Mouse (Mus musculus): ENCODE results near the gene Ptch2. TPM values are rescaled to one million over a fixed set of nuclear protein-coding genes. Genes with fewer than 3 reads are reported as not detected.

Ptch2 gene
- polyA plus RNA-seq, 1 experiment: 1.6 TPM

GRCm38 (mm10) chr4:117146176-117146575 is 50.3 kb downstream of the Ptch2 start:
- WGBS: 42% methylated on average over 15 of the region's 15 CpGs
- no peak for DNase-seq (ENCODE audit: low read depth, low spot score)

GRCm38 (mm10) chr4:117148047-117148713 is 52.3 kb downstream of the Ptch2 start:
- 68% methylated on average over 18 of the region's 18 CpGs for WGBS
- DNase-seq (ENCODE audit: low read depth, low spot score): no peak

GRCm38 (mm10) chr4:117148815-117149214 is 52.9 kb downstream of the Ptch2 start:
- 79% methylated on average over 24 of the region's 24 CpGs for WGBS
- no peak for DNase-seq (ENCODE audit: low read depth, low spot score)

- 70% methylated on average over 6 of the region's 6 CpGs for WGBS
- DNase-seq (ENCODE audit: low read depth, low spot score): no peak
Observed at GRCm38 (mm10) chr4:117149291-117150211, 53.7 kb downstream of the Ptch2 start.

GRCm38 (mm10) chr4:117150212-117150733 is 54.4 kb downstream of the Ptch2 start:
- 81% methylated on average over 6 of the region's 6 CpGs for WGBS

GRCm38 (mm10) chr4:117151416-117151815 is 55.5 kb downstream of the Ptch2 start:
- 50% methylated on average over 1 of the region's 1 CpGs for WGBS
- no peak for DNase-seq (ENCODE audit: low read depth, low spot score)

More at GRCm38 (mm10) chr4:117150212-117150733, 54.4 kb downstream of the Ptch2 start:
- DNase-seq (ENCODE audit: low read depth, low spot score): no peak

- 34% methylated on average over 5 of the region's 5 CpGs for WGBS
- DNase-seq (ENCODE audit: low read depth, low spot score): no peak
Observed at GRCm38 (mm10) chr4:117152714-117153113, 56.8 kb downstream of the Ptch2 start.

GRCm38 (mm10) chr4:117155020-117155791 is 59.3 kb downstream of the Ptch2 start:
- WGBS: 2% methylated on average over 44 of the region's 44 CpGs
- no peak for DNase-seq (ENCODE audit: low read depth, low spot score)

- under 1% methylated on average over 52 of the region's 52 CpGs for WGBS
- DNase-seq (ENCODE audit: low read depth, low spot score): no peak
Observed at GRCm38 (mm10) chr4:117155792-117156355, 60.0 kb downstream of the Ptch2 start, which contains the start of gene Rps8. TSS of gene Rps8 (minus strand) at chr4:117156243.

- WGBS: 28% methylated on average over 6 of the region's 6 CpGs
- no peak for DNase-seq (ENCODE audit: low read depth, low spot score)
Observed at GRCm38 (mm10) chr4:117156372-117156771, 60.5 kb downstream of the Ptch2 start.

GRCm38 (mm10) chr4:117159666-117160065 is 63.8 kb downstream of the Ptch2 start:
- DNase-seq (ENCODE audit: low read depth, low spot score): no peak
- 68% methylated on average over 10 of the region's 10 CpGs for WGBS

GRCm38 (mm10) chr4:117161183-117161582 is 65.3 kb downstream of the Ptch2 start:
- no peak for DNase-seq (ENCODE audit: low read depth, low spot score)
- 75% methylated on average over 4 of the region's 4 CpGs for WGBS

Other genes starting within 250 kb of the Ptch2 start
- 6.4 and 10.7 TPM in 2 replicates for gene Zswim5, start 218.7 kb upstream of the Ptch2 start, polyA plus RNA-seq (2012; rRNA removed)
- 37.8 and 47.5 TPM in 2 replicates for gene Urod, start 101.7 kb upstream of the Ptch2 start, polyA plus RNA-seq (2012; rRNA removed)
- 71.2 and 117 TPM in 2 replicates for gene Hectd3, start 100.8 kb upstream of the Ptch2 start, polyA plus RNA-seq (2012; rRNA removed)
- 5.2 and 7.1 TPM in 2 replicates for gene Eif2b3, start 76.7 kb upstream of the Ptch2 start, polyA plus RNA-seq (2012; rRNA removed)
- gene Btbd19, start 29.6 kb downstream of the Ptch2 start, polyA plus RNA-seq (2012; rRNA removed): 7.8 and 8.2 TPM in 2 replicates
- 0.31 and 0.47 TPM in 2 replicates for gene Tctex1d4, start 30.7 kb downstream of the Ptch2 start, polyA plus RNA-seq (2012; rRNA removed)
- 12.7 and 17.1 TPM in 2 replicates for gene Plk3, start 37.9 kb downstream of the Ptch2 start, polyA plus RNA-seq (2012; rRNA removed)
- 620 and 649 TPM in 2 replicates for gene Rps8, start 60.2 kb downstream of the Ptch2 start, polyA plus RNA-seq (2012; rRNA removed)
- 5.8 and 8.1 TPM in 2 replicates for gene Kif2c, start 86.6 kb downstream of the Ptch2 start, polyA plus RNA-seq (2012; rRNA removed)
- 7.8 and 10.9 TPM in 2 replicates for gene Tmem53, start 155.9 kb downstream of the Ptch2 start, polyA plus RNA-seq (2012; rRNA removed)
- 0.05 TPM in 1 of 2 replicates, not detected in the other for gene Armh1, start 156.1 kb downstream of the Ptch2 start, polyA plus RNA-seq (2012; rRNA removed)